Mouse (Mus musculus) ES-E14 (cell line): ENCODE measurements at regions not wholly inside any gene's neighbourhood (a gene's known extent, or its start where the extent isn't known, plus 50 kb on each side); places are given as distances from the start of the nearest gene placed in this dataset.
A peak's percentile ranks its signal among the peaks of the same experiment; 100 is the strongest.

Source experiments
- DNase-seq: peaks from one replicate; pipeline ENCODE4 v3.0.0-alpha.2; 2013; ENCODE audit warnings: low read depth, low spot score
- H3K27ac ChIP-seq: 2 replicates; pipeline ENCODE4 v1.5.1; 2012; ENCODE audit warnings: low read depth, mild to moderate bottlenecking, low read length, moderate library complexity, mixed read lengths; ENCODE audit not compliant: poor library complexity, insufficient read depth, severe bottlenecking
- H3K36me3 ChIP-seq: 2 replicates; pipeline ENCODE4 v1.6.1; 2012; ENCODE audit warnings: mild to moderate bottlenecking, low read length, moderate library complexity, mixed read lengths; ENCODE audit not compliant: control insufficient read depth, poor library complexity, insufficient read depth, severe bottlenecking
- H3K4me1 ChIP-seq, 2 experiments: fragments of 150-350 bp in 1 of 2; sonication (generic) in 1 of 2; 2 replicates each; pipeline ENCODE4 v1.6.1; 2012; ENCODE audit warnings: low read length in 2 of 2, mild to moderate bottlenecking in 1 of 2, mixed read lengths in 1 of 2; ENCODE audit not compliant: control insufficient read depth in 2 of 2, insufficient read depth in 2 of 2, poor library complexity in 1 of 2
- H3K4me3 ChIP-seq, 2 experiments: fragments of 150-350 bp in 1 of 2; sonication (generic) in 1 of 2; 2 replicates each; pipeline ENCODE4 v1.5.1; 2012; ENCODE audit warnings: low read length in 2 of 2, low read depth in 1 of 2, mild to moderate bottlenecking in 1 of 2, mixed read lengths in 1 of 2; ENCODE audit not compliant: insufficient read depth in 1 of 2, poor library complexity in 1 of 2, severe bottlenecking in 1 of 2
- H3K9ac ChIP-seq: 2 replicates; pipeline ENCODE4 v1.6.1; 2012; ENCODE audit warnings: low read depth, mild to moderate bottlenecking, low read length, mixed read lengths; ENCODE audit not compliant: poor library complexity, insufficient read depth, severe bottlenecking
- H3K9me3 ChIP-seq: fragments of 150-350 bp; sonication (generic); 2 replicates; pipeline ENCODE4 v1.6.1; 2012; ENCODE audit warnings: low read depth, mild to moderate bottlenecking, low read length; ENCODE audit not compliant: control insufficient read depth, insufficient read depth
- CHD2 ChIP-seq: IDR thresholded peaks from 2 replicates; pipeline ENCODE4 v1.6.1; 2014; ENCODE audit warnings: mild to moderate bottlenecking, low read depth, low read length, inconsistent platforms
- HCFC1 ChIP-seq: IDR thresholded peaks from 2 replicates; pipeline ENCODE4 v1.6.1; 2012; ENCODE audit warnings: low read length, inconsistent platforms, borderline replicate concordance; ENCODE audit not compliant: insufficient read depth
- MAFK ChIP-seq: IDR thresholded peaks from 2 replicates; pipeline ENCODE4 v1.6.1; 2014; ENCODE audit warnings: mild to moderate bottlenecking, low read depth, low read length, inconsistent platforms; ENCODE audit not compliant: insufficient read depth
- ZC3H11A ChIP-seq: IDR thresholded peaks from 2 replicates; pipeline ENCODE4 v1.6.1; 2012; ENCODE audit warnings: low read depth, mild to moderate bottlenecking, inconsistent platforms, low read length, borderline replicate concordance
- ZNF384 ChIP-seq: IDR thresholded peaks from 2 replicates; pipeline ENCODE4 v1.6.1; 2012; ENCODE audit warnings: low read depth, low read length, inconsistent platforms
- in situ Hi-C, 2 experiments: fragments of 600-800 bp; cut with MboI; formaldehyde crosslinking; loops; one replicate each; pipeline ENCODE4 v1.15.1; 2025; ENCODE audit warnings: low sequenced_read_pairs in 2 of 2, inconsistent platforms in 1 of 2; ENCODE audit not compliant: unreplicated experiment in 2 of 2

- Histone ChIP-seq H3K9ac (no peak overlapping the region), H3K27ac (no peak overlapping the region), H3K36me3 (no peaks in the 10 kb centered on the region), H3K9me3 (no peaks in the 10 kb centered on the region), H3K4me1 (no peaks in the 10 kb centered on the region), H3K4me3 (no peak overlapping the region)
- no peak for DNase-seq
- in situ Hi-C loops: no loop called here
- TF ChIP-seq ZNF384: peak; percentile 55; the same call in 1 of the 2 replicates
- no peak for TF ChIP-seq HCFC1
Measured at GRCm38 (mm10) chr3:149379249-149379865, 389.0 kb upstream of the Adgrl2 start.

GRCm38 (mm10) chr3:149371439-149371838, 381.1 kb upstream of the Adgrl2 start:
- no peaks in the 10 kb centered on the region for H3K9me3 ChIP-seq
- H3K9ac ChIP-seq: no peak overlapping the region
- no peak overlapping the region for H3K4me3 ChIP-seq
- no peaks in the 10 kb centered on the region for H3K36me3 ChIP-seq
- DNase-seq: no peak
- in situ Hi-C loops: no loop called here
- no peak overlapping the region for H3K27ac ChIP-seq
- no peaks in the 10 kb centered on the region for H3K4me1 ChIP-seq
- TF ChIP-seq HCFC1: no peak
- no peak for TF ChIP-seq ZC3H11A
- TF ChIP-seq ZNF384: no peak
- no peak for TF ChIP-seq CHD2
- no peak for TF ChIP-seq MAFK

- Histone ChIP-seq H3K9me3 (no peaks in the 10 kb centered on the region), H3K27ac (no peak overlapping the region), H3K9ac (no peak overlapping the region), H3K4me3 (no peak overlapping the region), H3K4me1 (no peaks in the 10 kb centered on the region), H3K36me3 (no peaks in the 10 kb centered on the region)
- no peak for DNase-seq
- in situ Hi-C loops: no loop called here
- TF ChIP-seq HCFC1 (no peak), MAFK (no peak), CHD2 (no peak), ZC3H11A (no peak), ZNF384 (no peak)
Measured at GRCm38 (mm10) chr3:149370517-149371227, 380.3 kb upstream of the Adgrl2 start.

GRCm38 (mm10) chr3:149367888-149368287, 377.5 kb upstream of the Adgrl2 start:
- DNase-seq: no peak
- no peaks in the 10 kb centered on the region for H3K36me3 ChIP-seq
- H3K27ac ChIP-seq: no peak overlapping the region
- no peak for TF ChIP-seq HCFC1
- TF ChIP-seq MAFK: no peak
- no peak for TF ChIP-seq ZNF384
- no peak for TF ChIP-seq ZC3H11A
- no peak for TF ChIP-seq CHD2
- no peaks in the 10 kb centered on the region for H3K4me1 ChIP-seq
- H3K9me3 ChIP-seq: no peaks in the 10 kb centered on the region
- in situ Hi-C loops: no loop called here
- H3K9ac ChIP-seq: no peak overlapping the region
- no peak overlapping the region for H3K4me3 ChIP-seq
